Mouse (Mus musculus) gastrocnemius, postnatal 10 days (tissue): Measurements from ENCODE around the gene Rtn4rl1. TPM values are rescaled to one million over a fixed set of nuclear protein-coding genes. Genes with fewer than 3 reads are reported as not detected.
A peak's percentile ranks its signal among the peaks of the same experiment; 100 is the strongest.
"Not testable (repeated sequence)": the region's sequence is repeated elsewhere in the genome, so short reads cannot be mapped to it uniquely, and the experiment has no call there.

Source experiments
- DNase-seq: peaks from one replicate; pipeline ENCODE4 v3.0.0; 2021; ENCODE audit warnings: mixed read lengths
- total RNA-seq, 2 experiments: library from RNA; stranded (reverse); gene quantifications; 2 replicates each; pipeline ENCODE4 v1.2.3; 2021

The Rtn4rl1 gene
- total RNA-seq, 2 experiments from 2014 or later: 3.2 to 3.8 TPM

DNA sequence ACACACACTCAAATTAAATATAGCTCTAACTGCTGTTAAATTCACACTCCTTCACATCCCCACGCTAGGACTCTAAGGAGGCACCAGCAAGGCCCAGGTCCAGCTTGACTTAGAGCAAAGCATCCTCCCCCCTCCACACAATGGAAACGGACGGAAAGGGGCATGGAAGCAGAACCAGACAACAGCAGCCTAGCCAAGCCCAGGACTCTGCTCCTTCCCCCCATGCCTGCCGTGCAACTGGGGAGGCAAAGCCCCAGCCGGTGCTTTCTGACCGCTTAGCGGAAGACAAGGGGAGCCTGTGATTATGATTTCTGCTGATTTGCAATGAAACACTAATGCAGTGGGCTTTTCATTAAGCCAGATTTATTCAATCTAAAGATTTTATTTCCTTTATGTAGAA is 84.5 kb downstream of the Rtn4rl1 start:
- DNase-seq: no peak

DNA sequence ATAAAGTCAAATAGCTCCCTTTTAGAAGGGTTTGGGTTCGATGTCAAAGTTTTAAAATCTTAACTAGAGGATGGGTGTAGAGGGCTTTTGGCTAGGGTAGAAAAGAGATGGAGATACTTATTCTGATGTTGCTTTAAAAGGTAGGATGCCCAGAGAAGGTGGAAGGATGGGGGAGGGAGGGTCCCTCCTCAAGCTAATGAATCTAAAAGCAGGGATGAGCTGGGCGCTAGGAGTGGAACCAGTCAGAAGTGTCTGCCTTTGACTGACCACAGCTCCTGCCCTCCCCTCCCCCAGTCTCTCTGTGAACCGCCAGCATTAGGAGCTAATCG is 85.4 kb downstream of the Rtn4rl1 start:
- DNase-seq: no peak

- no peak for DNase-seq
Observed at GRCm38 (mm10) chr11:75279342-75280065, 85.9 kb downstream of the Rtn4rl1 start.

DNA sequence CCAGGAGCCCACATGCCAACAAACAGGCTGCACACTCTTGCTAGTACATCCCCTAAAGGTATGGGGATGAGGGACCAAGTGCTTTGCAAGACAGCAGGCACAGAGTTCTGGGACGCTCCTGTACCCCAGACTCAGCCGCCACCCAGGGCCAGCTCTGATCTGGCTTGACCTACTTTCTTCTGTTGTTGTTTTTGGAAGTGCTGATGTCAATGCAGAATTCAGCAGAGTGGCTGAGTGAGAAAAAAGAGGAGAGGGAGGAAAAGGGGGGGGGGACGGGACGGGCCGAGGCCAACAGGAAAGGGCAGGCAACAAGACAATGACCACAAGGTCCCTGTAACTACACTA is 86.5 kb downstream of the Rtn4rl1 start:
- DNase-seq: no peak

GRCm38 (mm10) chr11:75280435-75281001 is 86.9 kb downstream of the Rtn4rl1 start:
- no peak for DNase-seq

DNA sequence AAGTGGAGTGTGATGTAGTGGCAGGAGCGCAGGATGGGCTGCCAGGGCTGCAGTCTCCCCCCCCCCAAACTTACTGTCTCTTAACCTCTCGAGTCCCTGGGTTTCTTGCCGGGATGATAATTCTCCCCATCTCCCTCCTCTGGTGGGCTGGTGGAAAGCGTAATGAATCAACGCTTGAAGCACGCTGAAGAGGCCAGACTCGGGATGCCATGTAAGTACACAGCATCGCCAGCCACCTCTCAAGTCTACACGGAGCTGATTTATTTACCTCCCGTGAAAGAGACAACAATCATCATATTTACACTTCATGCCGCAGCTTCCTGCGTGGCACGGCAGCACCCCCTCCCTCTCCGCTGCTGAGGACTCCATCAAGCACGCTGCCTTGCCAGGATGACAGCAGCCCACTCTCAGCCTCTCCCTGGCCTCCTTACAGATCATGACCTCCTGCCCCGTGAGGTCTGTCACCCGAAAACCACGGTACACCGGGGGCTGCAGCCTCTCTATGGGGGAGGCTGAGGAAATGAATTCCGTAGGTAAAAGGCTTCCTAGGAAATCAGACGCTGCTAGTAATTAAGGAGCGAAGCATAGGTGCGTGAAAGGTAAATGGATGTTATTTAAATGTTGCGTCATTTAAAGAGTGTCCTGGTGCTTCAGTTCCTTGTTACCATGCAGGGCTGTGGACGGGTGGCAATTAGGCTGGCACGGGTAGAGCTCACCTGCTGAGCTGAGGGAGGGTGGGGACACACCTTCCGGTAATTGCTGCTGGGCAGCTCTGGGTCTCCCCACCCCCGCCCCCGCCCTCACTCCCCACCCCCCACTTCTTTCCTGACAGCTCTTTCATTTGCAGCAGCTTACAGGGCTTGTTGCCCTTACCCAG is 88.0 kb downstream of the Rtn4rl1 start:
- no peak for DNase-seq

- no peak for DNase-seq
Observed at GRCm38 (mm10) chr11:75282496-75283120, 89.0 kb downstream of the Rtn4rl1 start.

GRCm38 (mm10) chr11:75283784-75284183 is 90.2 kb downstream of the Rtn4rl1 start:
- not testable (repeated sequence) for DNase-seq

GRCm38 (mm10) chr11:75285893-75286467 is 92.4 kb downstream of the Rtn4rl1 start:
- DNase-seq: no peak

DNA sequence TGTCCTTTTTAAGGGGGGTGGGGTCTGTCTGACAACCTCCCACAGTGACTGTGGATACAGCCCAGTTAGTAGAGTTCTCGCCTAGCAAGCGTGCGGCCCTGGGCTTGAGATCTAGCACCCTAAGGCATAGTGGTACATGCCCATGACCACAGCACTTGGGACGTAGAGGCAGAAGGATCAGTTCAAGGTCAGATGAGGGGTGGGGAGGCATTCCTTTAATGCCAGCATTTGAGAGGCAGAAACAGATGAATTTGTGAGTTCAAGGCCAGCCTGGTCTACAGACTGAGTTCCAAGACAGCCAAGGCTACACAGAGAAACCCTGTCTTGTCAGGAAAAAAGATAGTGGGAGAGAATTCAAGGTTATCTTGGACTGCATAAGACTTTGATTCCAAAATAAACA is 93.3 kb downstream of the Rtn4rl1 start:
- DNase-seq: no peak

- no peak for DNase-seq
Observed at GRCm38 (mm10) chr11:75287940-75288339, 94.4 kb downstream of the Rtn4rl1 start.

- no peak for DNase-seq
Observed at GRCm38 (mm10) chr11:75288517-75288916, 94.9 kb downstream of the Rtn4rl1 start.

GRCm38 (mm10) chr11:75289120-75289519 is 95.5 kb downstream of the Rtn4rl1 start:
- DNase-seq: no peak

DNA sequence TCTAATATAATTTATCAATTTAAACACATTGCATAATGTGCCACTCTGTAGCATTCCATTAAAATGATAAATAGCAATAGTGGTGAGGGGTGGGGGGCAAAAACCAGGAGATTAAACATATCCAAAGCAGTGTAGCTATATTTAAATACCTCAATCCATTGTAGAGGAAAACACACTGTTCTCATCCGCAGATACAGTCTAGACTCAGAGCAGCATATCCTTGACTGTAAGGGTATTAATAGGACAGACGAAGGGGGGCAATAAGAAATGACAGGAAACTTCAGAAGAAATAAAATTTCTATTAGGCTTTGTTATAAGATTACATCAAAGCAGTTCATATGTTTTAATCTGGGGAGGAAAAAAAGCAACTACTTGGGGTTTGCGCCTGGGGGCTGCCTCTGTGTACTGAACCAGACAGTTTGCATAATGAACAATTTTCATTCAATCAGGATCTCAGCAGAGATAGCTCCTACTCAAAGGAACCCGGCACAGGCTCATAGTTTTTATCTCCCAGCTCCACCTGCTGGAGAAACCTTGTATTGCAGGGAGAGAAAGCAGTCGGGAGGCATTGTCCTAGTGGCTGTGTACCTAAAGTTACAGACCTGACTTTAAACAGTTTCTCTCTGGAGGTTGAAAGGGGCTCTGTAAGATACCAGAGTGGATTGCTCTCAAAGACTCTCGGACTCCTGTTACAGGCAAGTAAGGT is 97.1 kb downstream of the Rtn4rl1 start:
- DNase-seq: peak; percentile 84

- DNase-seq: no peak
Observed at GRCm38 (mm10) chr11:75291389-75292215, 98.0 kb downstream of the Rtn4rl1 start.

- no peak for DNase-seq
Observed at GRCm38 (mm10) chr11:75292281-75292680, 98.7 kb downstream of the Rtn4rl1 start.

DNA sequence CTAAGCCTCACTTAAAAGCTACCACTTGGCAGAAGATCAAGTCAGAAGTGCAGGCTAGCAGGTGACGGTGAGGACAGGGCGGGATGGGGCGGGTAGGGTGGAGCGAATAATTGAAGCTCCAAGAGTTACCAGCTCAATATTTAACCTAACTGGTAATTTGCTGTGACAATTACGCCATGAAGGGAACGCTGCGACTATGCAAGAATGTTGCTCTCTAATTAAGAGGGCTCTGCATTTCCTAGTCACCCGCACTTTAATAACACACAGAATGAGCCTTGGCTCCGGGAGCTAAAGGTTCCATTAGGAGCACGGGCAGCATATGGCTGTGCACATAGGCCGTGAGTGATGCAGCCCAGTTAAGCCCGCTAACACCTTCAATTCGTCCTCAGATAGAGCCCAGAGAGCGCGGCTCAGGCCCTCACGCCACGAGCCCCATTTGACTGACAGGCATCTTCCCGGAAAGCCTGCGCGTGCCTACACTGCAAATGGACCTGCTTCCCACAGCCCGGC is 100.3 kb downstream of the Rtn4rl1 start:
- no peak for DNase-seq

DNA sequence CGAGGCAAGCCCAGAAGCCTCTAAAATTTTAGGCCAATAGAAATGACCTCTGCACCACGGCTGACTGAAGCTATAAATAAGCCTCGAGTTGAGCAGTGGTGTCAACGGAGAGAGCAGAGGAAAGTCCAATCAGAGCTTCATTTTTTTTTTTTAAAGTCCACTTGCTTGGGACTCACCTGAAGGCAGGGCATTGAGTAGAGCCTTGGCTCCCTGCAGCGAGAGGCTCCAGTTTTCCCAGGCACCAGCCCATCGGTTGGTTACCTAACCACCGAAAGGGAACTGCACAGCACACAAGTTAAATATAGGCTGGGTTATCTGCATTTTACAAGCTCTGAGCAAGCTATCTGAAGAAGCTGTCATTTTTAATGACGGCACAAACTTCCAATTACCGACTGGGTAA is 101.3 kb downstream of the Rtn4rl1 start:
- DNase-seq: no peak

GRCm38 (mm10) chr11:75295534-75295933 is 102.0 kb downstream of the Rtn4rl1 start:
- not testable (repeated sequence) for DNase-seq

DNA sequence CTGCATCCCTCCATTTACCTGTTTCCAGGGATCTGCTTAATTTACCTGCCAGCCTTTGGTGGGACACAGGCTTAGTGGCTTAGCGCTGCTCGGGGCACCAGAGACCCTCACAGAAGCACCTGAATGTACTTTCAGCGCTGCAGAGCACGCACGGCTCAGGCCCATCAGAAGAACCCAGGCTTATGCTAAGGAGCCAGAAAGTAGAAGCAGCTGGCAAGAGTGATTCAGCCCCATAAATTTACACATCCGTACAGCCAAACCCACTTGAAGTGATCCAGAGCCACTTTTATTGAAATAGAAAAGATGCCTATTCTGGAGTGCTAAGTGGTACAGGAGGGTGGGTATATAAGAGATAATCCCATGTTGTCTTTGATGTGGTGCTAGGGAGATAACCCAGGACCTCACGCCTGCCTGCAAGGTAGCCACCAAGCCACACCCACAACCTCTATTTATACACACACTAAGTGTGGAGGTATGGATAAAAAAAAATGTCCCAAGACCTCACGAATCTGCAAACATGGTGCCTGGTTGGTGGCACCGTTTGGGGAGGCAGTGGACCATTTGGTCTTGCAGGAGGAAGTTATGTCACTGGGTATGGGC is 102.9 kb downstream of the Rtn4rl1 start:
- DNase-seq: no peak
